Mouse (Mus musculus): ENCODE data around the gene Lamb3.

Gene Lamb3

GRCm38 (mm10) chr1:193348261-193348962 is 140.9 kb downstream of the Lamb3 start:
- DNase-seq, result peak; percentile 78

- DNase-seq, result no peak
These were observed 142.4 kb downstream of the Lamb3 start for GRCm38 (mm10) chr1:193349702-193350545.

- no peak for DNase-seq
These were observed 143.0 kb downstream of the Lamb3 start for GRCm38 (mm10) chr1:193350546-193350801.

- no peak for DNase-seq
These were observed 144.1 kb downstream of the Lamb3 start for GRCm38 (mm10) chr1:193351583-193351982.

GRCm38 (mm10) chr1:193359199-193359598 is 151.7 kb downstream of the Lamb3 start:
- DNase-seq, result no peak

- DNase-seq, result peak; percentile 48
These were observed 153.7 kb downstream of the Lamb3 start for GRCm38 (mm10) chr1:193361181-193361580.

- DNase-seq, result no peak
These were observed 154.6 kb downstream of the Lamb3 start for GRCm38 (mm10) chr1:193362078-193362477.

GRCm38 (mm10) chr1:193363801-193364231 is 156.3 kb downstream of the Lamb3 start:
- DNase-seq, result no peak

- DNase-seq, result no peak
These were observed 160.6 kb downstream of the Lamb3 start for GRCm38 (mm10) chr1:193368055-193368454.

GRCm38 (mm10) chr1:193369091-193369490 is 161.6 kb downstream of the Lamb3 start:
- DNase-seq, result no peak

GRCm38 (mm10) chr1:193370096-193370495 is 162.6 kb downstream of the Lamb3 start, which contains the start of gene Camk1g:
TSS of gene Camk1g (minus strand) at chr1:193370298.
- no peak for DNase-seq

GRCm38 (mm10) chr1:193373906-193374413 is 166.5 kb downstream of the Lamb3 start:
- no peak for DNase-seq

GRCm38 (mm10) chr1:193376478-193377134 is 169.1 kb downstream of the Lamb3 start:
- DNase-seq, result peak; percentile 51

GRCm38 (mm10) chr1:193379634-193380033 is 172.1 kb downstream of the Lamb3 start:
- DNase-seq, result no peak

- no peak for DNase-seq
These were observed 173.4 kb downstream of the Lamb3 start for GRCm38 (mm10) chr1:193380877-193381276.

GRCm38 (mm10) chr1:193381597-193382404 is 174.3 kb downstream of the Lamb3 start:
- no peak for DNase-seq

GRCm38 (mm10) chr1:193382435-193382834 is 174.9 kb downstream of the Lamb3 start:
- no peak for DNase-seq

- DNase-seq, result peak; percentile 50
These were observed 175.5 kb downstream of the Lamb3 start for GRCm38 (mm10) chr1:193382841-193383462.

GRCm38 (mm10) chr1:193386136-193386535 is 178.6 kb downstream of the Lamb3 start:
- DNase-seq, result peak; percentile 90

- peak; percentile 61 for DNase-seq
These were observed 179.7 kb downstream of the Lamb3 start for GRCm38 (mm10) chr1:193387241-193387640.

- DNase-seq, result no peak
These were observed 182.0 kb downstream of the Lamb3 start for GRCm38 (mm10) chr1:193389505-193389904.

GRCm38 (mm10) chr1:193390004-193390403 is 182.5 kb downstream of the Lamb3 start:
- no peak for DNase-seq
